Mouse (Mus musculus) small intestine, adult 10 weeks (tissue): Measurements from ENCODE around the gene Adh7. TPM values are rescaled to one million over a fixed set of nuclear protein-coding genes. Genes with fewer than 3 reads are reported as not detected.

Experiments
- polyA plus RNA-seq: library from polyadenylated mRNA; stranded (reverse); fragments of 350-450 nt; fragmentation: Illumina TruSeq; extraction: RNeasy Lipid Tissue Mini Kit (QIAGEN cat#74804); gene quantifications from one replicate; pipeline ENCODE4 v1.2.3, GENCODE M21; 2014; ENCODE audit warnings: low replicate concordance

Gene Adh7
- 3.2 TPM for polyA plus RNA-seq

GRCm38 (mm10) chr3:138217631-138218264 lies at the start of gene Adh7:
Gene Adh7, plus strand, starts transcription at chr3:138217760.

GRCm38 (mm10) chr3:138193683-138194302 lies 23.8 kb upstream of the Adh7 start, which contains the start of gene 4930579F01Rik:
Gene 4930579F01Rik, minus strand, starts transcription at chr3:138193825.

DNA sequence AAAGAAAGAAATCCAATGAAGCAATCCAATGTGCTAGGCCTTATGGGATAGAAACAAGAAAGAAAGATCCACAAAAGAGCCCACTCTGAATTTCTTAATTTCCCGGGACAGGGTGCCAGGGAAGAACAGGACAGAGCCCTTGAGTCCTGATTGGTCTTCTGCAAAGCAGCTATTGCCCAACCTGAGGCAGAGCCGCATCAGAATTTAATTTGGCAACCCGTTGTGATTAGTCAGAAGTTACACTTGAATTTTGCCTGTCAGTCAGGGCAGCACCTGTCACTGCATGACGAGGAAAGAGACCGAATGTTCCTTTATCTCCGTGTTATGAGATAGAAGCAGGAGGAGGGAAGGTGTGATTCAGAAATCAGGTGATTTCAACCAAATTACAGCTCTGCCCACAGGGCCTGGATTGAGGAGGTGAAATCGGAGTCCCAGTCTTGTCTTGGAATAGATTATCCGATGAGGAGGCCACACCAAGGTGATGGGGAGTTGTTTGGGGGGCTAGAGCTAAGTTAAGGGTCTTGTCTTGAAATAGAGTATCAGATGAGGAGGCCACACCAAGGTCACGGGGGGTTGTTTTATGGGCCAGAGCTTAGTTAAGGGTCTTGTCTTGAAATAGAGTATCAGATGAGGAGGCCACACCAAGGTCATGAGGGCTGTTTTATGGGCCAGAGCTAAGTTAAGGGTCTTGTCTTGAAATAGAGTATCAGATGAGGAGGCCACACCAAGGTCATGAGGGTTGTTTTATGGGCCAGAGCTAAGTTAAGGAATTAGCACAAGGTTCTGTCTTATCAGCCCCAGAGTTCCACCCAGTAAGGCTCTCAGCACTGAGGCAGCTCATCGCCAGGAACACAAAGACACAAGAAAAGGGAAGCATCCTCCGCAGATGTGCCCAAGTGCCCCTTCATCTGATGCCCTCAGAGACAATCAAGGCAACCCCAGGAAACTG lies 43.4 kb downstream of the Adh7 start, which contains the start of gene Adh1:
Gene Adh1, plus strand, starts transcription at position 271 of the 949 bp plus-strand sequence.

Other genes starting within 250 kb of the Adh7 start
- 34.3 TPM for gene Dapp1, start 236.2 kb upstream of the Adh7 start, polyA plus RNA-seq
- 0.11 TPM for gene 1110002E22Rik, start 152.7 kb upstream of the Adh7 start, polyA plus RNA-seq
- gene Gm5105, start 150.4 kb upstream of the Adh7 start, polyA plus RNA-seq: 0.59 TPM
- gene Trmt10a, start 74.3 kb upstream of the Adh7 start, polyA plus RNA-seq: 3.4 TPM
- 1,882 TPM for gene Mttp, start 72.8 kb upstream of the Adh7 start, polyA plus RNA-seq
- gene 4930579F01Rik, start 23.9 kb upstream of the Adh7 start, polyA plus RNA-seq: not detected
- gene Adh1, start 43.2 kb downstream of the Adh7 start, polyA plus RNA-seq: 231 TPM
- 754 TPM for gene Adh6a, start 95.5 kb downstream of the Adh7 start, polyA plus RNA-seq
- gene Adh6b, start 124.0 kb downstream of the Adh7 start, polyA plus RNA-seq: not detected
- gene Adh4, start 197.7 kb downstream of the Adh7 start, polyA plus RNA-seq: 66.8 TPM
- 117 TPM for gene Adh5, start 225.3 kb downstream of the Adh7 start, polyA plus RNA-seq